Mouse (Mus musculus) small intestine, adult 2 months (tissue): Measurements from ENCODE around the gene Sfxn1.

ENCODE experiments used
- CTCF ChIP-seq: fragments of 200-500 bp; IDR thresholded peaks from 2 replicates; pipeline ENCODE4 v1.5.1; 2012; ENCODE audit warnings: low read depth, mild to moderate bottlenecking, control low read depth, inconsistent platforms, low read length, moderate library complexity, mixed read lengths; ENCODE audit not compliant: insufficient replicate concordance, insufficient read length; ENCODE audit errors: extremely low read depth
- POLR2A ChIP-seq: fragments of 200-500 bp; IDR thresholded peaks from 2 replicates; pipeline ENCODE4 v1.6.1; 2012; ENCODE audit warnings: low read depth, mild to moderate bottlenecking, control low read depth, inconsistent platforms, low read length, moderate library complexity

DNA sequence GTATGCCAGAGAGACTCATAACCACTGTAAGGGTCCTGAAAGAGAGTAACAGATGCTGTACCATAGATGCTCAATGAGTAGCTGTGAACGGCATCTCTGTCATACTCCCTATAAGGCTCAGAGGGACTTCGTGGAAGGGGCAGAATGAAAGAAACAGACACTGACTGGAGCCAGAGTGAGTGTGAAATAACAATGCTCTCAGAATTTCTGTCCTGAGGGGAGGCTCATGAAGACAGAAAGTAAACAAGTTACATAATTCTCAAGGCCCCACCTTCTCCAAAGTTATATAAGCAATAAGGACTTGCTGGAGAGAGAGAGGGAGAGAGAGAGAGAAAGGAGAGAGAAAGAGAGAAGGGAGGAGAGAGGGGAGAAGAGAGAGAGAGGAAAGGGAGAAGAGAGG is 84.2 kb downstream of the Sfxn1 start:
- TF ChIP-seq CTCF: no peak
- no peak for TF ChIP-seq POLR2A
